Mouse (Mus musculus) cerebellum, postnatal 4 days (tissue): ENCODE data around the gene Txk.

Source experiments
- DNase-seq, 2 experiments: peaks; one replicate each; pipeline ENCODE4 v3.0.0; 2022; ENCODE audit warnings: low spot score in 2 of 2, mixed read lengths in 1 of 2

Txk gene

DNA sequence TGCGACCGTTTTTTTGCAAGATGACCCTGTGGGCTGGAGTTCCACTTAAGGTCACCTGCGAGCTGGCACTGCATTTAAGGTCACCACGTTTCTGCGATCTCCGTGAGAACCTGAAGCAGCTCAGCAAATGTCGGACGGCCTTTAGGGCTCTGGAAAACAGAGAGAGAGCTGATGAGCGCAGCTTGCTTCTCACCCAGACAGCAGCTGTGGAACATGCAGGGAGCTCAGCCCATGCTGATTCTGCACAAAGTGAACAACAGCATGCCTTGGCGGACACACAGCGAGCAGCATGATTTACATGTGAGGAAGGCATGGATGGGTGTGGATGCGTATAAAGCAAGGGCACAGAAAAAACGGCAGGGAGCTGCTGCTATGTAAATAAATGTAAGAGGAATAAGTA, 56.1 kb downstream of the Txk start:
- DNase-seq, result peak in 1 of 2 experiments; percentile 15

DNA sequence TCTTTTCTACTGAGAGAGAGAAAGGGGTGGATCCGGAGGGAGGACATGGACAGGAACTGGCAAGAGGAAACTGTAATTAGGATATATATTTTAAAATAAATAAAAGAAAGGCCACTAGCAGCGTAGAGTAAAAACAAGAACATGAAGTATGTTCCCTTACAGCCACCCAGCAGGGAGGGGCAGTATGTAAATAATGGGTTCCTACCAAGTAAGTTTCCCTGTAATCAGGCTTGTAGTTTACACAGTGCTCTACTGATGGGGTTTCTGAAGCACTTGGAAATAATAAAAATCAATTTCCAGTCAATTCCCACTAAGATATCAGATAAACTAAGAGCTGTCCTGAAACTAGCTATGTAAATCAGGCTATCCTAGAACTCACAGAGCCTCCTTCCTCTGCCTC, 57.9 kb downstream of the Txk start:
- DNase-seq, result no peak

- DNase-seq, result no peak
These were observed 62.1 kb downstream of the Txk start for GRCm38 (mm10) chr5:72690516-72690915.

DNA sequence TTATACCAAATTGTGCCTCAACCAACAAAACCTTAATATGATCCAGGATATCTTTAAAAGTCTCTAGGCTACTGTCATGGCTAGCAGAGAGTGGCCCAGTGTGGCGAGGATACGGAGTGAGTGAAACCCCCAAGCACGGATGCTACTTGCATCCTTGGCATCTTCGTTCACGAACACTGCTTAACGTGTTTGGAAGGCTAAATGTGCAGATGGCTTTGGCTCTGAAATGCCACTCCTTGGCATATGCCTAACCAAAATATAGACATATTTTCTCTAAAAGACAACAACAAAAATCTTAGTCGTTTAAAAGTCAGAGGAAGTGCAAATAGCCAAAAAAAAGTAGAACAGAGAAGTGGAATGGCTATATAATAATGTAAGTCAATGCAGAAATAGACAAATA, 63.0 kb downstream of the Txk start:
- DNase-seq, result no peak

GRCm38 (mm10) chr5:72681451-72681850, 71.1 kb downstream of the Txk start:
- no peak for DNase-seq

GRCm38 (mm10) chr5:72674994-72675542, 77.5 kb downstream of the Txk start:
- no peak for DNase-seq

DNA sequence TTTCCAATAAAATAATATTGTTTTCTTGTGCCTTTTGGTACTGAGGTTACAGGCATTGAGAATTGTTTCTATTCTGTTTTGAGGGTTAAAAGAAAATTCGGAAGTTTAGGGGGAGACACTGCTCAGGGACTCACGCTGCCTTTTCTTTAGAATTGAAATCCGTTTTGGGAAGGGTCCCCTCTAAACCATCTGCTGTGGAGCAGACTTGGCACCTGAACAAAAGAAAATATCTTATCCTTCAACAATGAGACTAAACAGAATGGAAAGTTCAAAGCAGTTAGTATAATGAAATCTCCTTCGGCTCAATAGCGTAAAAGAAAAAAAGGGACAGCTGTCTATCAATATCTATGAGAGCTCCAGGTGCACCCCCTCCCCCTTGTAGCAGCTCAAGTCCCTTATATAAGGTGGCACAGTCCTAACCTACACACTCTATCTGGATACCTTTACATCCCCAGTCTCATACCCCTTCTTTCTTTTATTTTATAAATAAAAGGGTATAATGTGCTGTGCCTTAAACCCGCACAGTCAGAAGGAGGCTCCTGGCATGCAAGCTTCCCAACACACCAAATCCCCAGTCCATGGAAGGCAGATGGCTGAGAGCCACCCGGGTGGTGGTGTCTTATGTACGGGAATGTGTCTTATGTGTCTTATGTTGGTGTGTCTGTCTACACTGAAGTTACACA, 81.4 kb downstream of the Txk start:
- no peak for DNase-seq

- peak in 1 of 2 experiments; percentile 14 for DNase-seq
These were observed 84.2 kb downstream of the Txk start for GRCm38 (mm10) chr5:72668351-72668750.

GRCm38 (mm10) chr5:72666428-72666827, 86.1 kb downstream of the Txk start:
- DNase-seq, result no peak

- peak in 1 of 2 experiments; percentile 62 for DNase-seq
These were observed 87.3 kb downstream of the Txk start for GRCm38 (mm10) chr5:72665281-72665680.

- DNase-seq, result no peak
These were observed 87.7 kb downstream of the Txk start for GRCm38 (mm10) chr5:72664854-72665253.

DNA sequence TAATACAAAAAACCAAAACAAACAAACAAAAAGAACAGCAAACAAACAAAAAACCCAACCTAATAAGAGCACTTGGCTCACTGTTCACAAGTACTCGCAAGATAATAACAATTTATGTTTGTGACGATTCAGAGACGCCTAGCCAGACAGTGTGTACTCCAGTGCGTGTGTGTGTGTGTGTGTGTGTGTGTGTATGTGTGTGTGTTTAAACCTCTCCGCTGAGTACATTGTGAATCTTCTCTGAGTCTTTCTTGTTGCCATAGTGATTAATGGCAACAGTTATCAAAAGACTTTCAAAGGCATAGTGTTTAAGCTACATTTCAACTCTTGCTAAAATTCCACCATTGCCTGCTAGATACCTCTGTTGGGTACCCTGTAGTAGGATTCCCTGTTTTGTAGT, 88.5 kb downstream of the Txk start:
- no peak for DNase-seq

GRCm38 (mm10) chr5:72661051-72661781, 91.4 kb downstream of the Txk start:
- DNase-seq, result no peak

- DNase-seq, result no peak
These were observed 94.2 kb downstream of the Txk start for GRCm38 (mm10) chr5:72658375-72658774.

DNA sequence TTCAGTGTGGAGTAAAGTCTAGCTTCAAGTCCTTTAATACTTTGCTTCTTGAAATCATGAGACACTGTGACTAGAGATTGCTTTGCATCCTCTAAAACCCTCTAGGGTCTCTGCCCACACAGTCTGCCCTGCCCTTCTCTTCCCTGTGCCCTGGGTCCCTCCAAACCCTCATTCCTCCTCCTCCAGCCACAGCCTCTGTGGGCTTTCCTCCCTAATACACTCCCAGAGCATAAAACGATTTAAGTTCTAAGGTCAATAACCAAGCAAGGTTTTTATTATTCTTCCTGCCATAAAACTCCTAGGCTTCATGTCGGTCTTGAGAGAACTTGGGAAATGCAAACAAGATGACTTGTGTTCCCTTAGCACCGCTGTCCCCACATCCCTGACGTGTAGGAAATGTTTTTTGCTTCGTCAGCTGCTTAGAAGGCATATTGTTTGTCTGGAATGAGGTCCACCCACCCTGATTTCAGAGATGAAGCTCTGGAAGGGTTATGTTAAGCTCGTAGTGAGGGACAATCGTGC, 96.2 kb downstream of the Txk start:
- DNase-seq, result no peak

DNA sequence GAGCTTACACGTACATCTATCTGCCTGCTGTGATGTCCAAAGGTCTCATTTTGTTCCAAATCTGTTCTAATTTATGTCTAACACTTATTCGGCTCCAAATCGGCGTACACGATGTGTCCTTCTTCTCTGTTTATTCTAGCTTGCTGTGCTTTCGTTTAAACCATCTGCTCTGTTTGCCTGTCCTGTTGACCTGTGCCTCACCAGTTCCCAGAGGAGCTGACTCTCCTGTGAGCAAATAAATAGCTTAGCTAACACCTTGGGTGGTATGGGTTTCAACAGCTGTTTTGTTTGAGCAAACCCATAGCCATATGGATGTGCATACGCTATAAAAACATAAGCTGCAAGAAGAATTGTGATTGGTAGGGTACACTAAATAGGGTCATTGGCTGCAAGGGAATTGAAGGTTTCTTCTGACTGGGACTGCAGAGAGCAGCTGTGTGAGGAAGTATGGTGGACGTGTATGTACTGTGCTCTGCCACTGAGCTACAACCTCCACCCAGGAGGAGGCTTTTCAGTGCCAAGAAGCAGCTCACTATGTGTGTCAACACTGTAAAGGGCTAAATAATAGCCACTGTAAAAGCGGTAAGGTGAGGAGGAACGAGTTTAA, 99.4 kb downstream of the Txk start:
- no peak for DNase-seq

DNA sequence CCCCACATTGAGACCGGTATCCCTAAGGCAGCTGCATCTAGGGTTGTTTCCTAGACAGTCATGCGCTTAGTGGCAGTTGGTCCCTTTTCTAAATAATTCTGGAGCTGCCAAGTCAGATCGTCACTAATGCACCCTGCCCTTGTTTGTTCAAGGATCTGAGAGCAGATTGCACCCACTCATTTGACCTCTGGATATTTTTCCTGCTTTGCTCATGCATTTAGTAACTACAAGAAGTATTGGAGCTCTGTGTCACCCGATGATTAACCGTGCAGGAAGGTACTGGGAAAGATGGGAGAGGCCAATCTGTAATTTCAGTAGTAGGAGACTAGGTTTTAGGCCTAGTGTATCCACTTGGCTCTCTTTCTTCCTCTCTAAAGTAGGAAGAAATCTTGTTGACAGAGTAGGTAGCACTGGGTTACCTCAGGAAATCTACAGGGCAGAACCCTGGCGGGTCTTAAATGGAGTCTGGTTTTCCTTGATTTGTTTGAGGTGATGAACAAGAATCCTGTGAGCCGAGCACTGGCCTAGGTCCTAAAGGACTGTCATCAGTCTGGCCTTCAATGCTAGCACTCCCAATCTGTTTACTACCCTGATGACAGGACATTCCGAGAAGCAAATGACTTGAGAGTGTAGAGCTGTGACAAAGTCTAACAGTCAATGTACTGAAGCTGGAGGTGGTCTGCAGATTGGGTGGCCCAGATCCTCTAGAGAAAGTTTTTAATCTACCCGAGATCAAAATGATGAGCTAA, 103.4 kb downstream of the Txk start:
- DNase-seq, result no peak

DNA sequence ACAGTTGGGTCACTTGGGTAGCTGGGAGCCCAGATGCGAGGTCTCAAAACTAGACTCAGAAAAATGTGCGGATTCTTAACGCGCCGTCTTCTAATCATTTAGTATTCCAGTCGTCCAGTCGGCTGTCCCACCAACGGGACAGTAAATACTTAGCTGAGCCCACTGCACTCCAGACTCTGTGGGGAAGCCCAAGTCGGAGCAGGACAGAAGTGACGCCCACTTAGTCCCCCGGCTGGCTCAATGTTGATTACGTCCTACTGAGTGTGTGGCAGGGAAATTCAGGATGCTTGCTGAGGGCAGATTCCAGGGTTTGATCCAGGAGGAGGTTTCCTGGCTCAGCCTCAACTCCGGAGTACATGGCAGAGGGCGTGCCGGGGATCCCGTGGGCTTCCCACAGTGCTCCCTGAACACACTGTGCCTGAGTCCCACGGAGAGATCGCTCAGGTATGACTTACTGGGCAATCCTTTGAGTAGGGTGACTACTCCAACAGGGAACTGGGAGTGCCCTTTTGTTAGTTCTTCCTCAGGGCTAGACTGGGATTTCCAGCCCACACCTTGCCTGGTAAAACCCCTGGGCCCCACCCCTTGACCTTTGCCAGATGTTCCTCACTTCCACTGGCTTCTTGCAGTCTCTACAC, 104.5 kb downstream of the Txk start:
- no peak for DNase-seq

DNA sequence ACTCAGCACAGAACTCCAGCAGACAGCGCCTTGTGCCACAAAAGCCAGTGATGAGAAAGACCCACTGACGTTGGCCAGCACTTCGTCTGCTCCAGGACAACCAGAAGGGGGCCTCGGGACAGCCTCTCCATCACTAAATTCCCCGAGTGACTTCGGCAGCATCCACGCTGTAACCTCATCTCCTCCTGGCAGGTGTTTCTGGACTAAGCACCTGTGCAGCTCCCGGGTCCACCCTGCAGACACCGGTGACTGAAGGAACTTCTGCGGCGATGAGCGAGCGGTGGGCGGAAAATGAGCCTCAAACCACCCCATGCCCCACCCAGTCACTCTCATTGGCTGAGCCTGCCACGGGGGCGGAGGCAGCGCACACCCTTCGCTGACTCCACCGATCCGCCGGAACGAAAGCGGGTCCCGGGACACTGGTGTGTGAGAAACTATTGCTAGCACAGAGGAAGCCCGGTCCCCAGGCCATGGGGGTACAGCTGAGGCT, 105.1 kb downstream of the Txk start, which contains the start of gene Nipal1:
Gene Nipal1, plus strand, starts transcription at position 378 of the 490 bp plus-strand sequence.
- peak in 1 of 2 experiments; percentile 25 for DNase-seq

DNA sequence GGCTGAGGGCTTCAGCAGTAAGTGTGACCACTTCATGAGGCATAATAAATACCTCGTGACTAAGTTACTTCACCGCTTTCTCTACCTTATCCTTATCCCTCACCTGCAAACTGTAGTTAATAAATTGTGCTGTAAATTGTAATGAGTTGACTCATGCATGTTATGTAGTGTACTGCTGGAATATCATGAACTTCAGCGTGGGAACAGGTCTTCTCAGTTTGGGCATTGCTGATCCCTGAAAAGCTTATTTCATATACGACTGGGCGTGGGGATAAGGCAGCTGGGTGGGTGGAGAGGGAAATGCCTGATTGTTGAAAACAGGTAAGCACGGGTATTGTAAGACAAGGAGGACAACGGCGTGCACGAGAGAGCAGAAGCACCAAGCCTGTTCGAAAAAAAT, 105.6 kb downstream of the Txk start:
- DNase-seq, result no peak

- DNase-seq, result no peak
These were observed 106.4 kb downstream of the Txk start for GRCm38 (mm10) chr5:72646131-72646530.
